Mouse (Mus musculus) bone marrow macrophage, adult 2 months (primary cell): ENCODE data around the gene Smad3.

Experiments used
- CTCF ChIP-seq: IDR thresholded peaks from 2 replicates; pipeline ENCODE4 v1.5.1; 2012; ENCODE audit warnings: low read depth, mild to moderate bottlenecking, low read length, moderate library complexity
- POLR2A ChIP-seq: IDR thresholded peaks from 2 replicates; pipeline ENCODE4 v1.6.1; 2012; ENCODE audit warnings: mild to moderate bottlenecking, low read depth, low read length, borderline replicate concordance

DNA sequence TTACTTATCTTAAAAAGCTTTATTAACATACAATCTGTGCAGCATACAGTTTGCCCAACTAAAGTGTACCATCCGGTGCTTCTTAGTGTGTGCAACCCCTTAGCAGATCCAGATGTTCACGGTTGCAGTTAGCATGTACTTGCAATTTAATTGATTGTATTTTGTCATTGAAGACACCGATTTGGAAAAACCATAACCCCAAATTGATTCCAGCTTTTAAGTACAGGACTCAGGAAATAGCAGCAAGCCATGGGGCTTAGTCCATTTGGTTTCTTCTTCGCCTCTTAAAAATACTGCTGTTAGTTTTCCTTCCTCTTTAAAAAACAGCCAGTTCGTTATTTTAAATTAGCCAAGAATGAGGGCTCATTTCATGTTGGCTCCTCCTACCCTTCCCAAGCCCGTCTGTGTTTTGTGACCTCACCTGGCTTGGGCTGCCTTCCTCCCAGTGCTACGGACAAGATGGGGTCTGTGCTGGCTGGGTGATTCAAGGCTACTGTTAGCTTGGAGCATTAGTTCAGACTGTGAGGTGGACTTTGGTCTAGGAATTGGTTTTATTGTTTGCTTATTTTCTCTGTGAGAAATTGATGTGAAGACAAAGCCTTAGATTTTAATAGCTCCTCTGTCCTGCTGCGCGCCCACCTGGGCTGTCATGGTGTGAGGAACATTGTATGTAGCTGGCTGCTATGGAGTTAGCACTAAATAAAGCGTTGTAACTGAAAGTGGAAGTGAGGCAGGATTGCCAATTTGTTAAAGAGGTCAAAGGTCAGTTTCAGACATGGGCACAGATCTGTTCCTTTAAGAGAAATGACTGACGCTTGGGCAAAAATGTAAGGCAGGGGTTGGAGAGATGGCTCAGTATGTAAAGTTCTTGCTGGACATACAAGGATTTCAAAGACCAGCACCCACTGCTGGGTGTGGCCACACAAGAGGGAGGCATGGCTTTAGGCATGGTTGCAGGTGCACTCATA lies 143.5 kb downstream of the Smad3 start:
- TF ChIP-seq CTCF: no peak
- no peak for TF ChIP-seq POLR2A
